ENCODE assay signal across 22 mouse cellular contexts in genomic region chr14:19836289-19836688, GRCm38 (mm10). TPM values are rescaled to one million over a fixed set of nuclear protein-coding genes. Genes with fewer than 3 reads are reported as not detected.
A peak's percentile ranks its signal among the peaks of the same experiment; 100 is the strongest.
DNase-seq lines count a peak whose midpoint lies in the region; ATAC-seq and TF ChIP-seq lines count a peak whose summit lies in the region.
"Had no signal": no experiment of that assay in that cellular context is flagged by ENCODE, and none has a peak within 500 bp of the region (broad histone marks: within the 10 kb centered on the region; RNA-seq: fewer than 3 reads in every experiment).

No protein-coding gene starts in this region.

- no peak for TF ChIP-seq CTCF in kidney, adult 2 months (conservative IDR thresholded peaks at IDR 0.05; ENCODE audit: insufficient read depth, insufficient read length, low read depth, low read length)
- TF ChIP-seq CTCF in brain, embryonic 14.5 days (IDR thresholded peaks at IDR 0.05; ENCODE audit: borderline replicate concordance, extremely low read depth, insufficient read depth, insufficient read length), result no peak

- H3K36me3 ChIP-seq in kidney, adult 2 months (ENCODE audit: control insufficient read depth, insufficient read depth, low read length), result no peaks in the 10 kb centered on the region
- no peaks in the 10 kb centered on the region for H3K36me3 ChIP-seq in kidney, embryonic 16.5 days (ENCODE audit: insufficient read depth, low read length)
- H3K36me3 ChIP-seq: heart, embryonic 10.5 days; heart, embryonic 13.5 days had no signal

- no peaks in the 10 kb centered on the region for H3K4me1 ChIP-seq in kidney, adult 2 months (ENCODE audit: control insufficient read depth, insufficient read depth, low read length)
- H3K4me1 ChIP-seq in kidney, embryonic 16.5 days (ENCODE audit: insufficient read depth, low read length), result 0 out of 2 replicates have a peak, but pooled peaks cover 2% of the 10 kb centered on the region
- H3K4me1 ChIP-seq: heart, embryonic 13.5 days had no signal

- no peaks in the 10 kb centered on the region for H3K9me3 ChIP-seq in kidney, embryonic 16.5 days (ENCODE audit: low read length)
- H3K9me3 ChIP-seq: heart, embryonic 10.5 days; heart, embryonic 13.5 days had no signal

- peak; percentile 40 for DNase-seq in kidney, adult 2 months
- DNase-seq in kidney, postnatal 25 days, result no peak
- no peak for DNase-seq in kidney, adult 11 months
- peak; percentile 15 for DNase-seq in brain, embryonic 14.5 days (ENCODE audit: low read depth)
- no peak for DNase-seq in spleen, postnatal 4 days (ENCODE audit: low spot score in 2 of 2)
- DNase-seq: adrenal gland, adult 8-10 months; adrenal gland, postnatal 25 days; cerebellum, adult 18-20 months; cerebellum, adult 9-10 months; cerebellum, postnatal 14 days; forebrain, postnatal 0 days; gastrocnemius, postnatal 25 days; heart, adult 2 months; heart, postnatal 14 days; heart, postnatal 4 days had no signal

- no peak overlapping the region for H3K4me2 ChIP-seq in kidney, embryonic 16.5 days (replicated peaks; ENCODE audit: low read depth, low read length)
- H3K4me2 ChIP-seq: heart, embryonic 13.5 days; hindbrain, embryonic 14.5 days had no signal

- peak; percentile 66; the same call in 1 of the 2 replicates for ATAC-seq in kidney, embryonic 16.5 days (ENCODE audit: low FRiP score, low TSS enrichment)
- ATAC-seq: activated CD4-positive, CD25-positive, alpha-beta regulatory T cell, adult 4 months; forebrain, postnatal 0 days; hindbrain, postnatal 0 days; inflammation-experienced regulatory T-cells, adult 6 months had no signal

- no peaks in the 10 kb centered on the region for H3K27me3 ChIP-seq in kidney, adult 2 months (replicated peaks; ENCODE audit: control insufficient read depth, insufficient read depth, low read length)
- H3K27me3 ChIP-seq in kidney, embryonic 16.5 days (ENCODE audit: insufficient read depth, low read length), result no peaks in the 10 kb centered on the region

- H3K4me3 ChIP-seq in kidney, adult 2 months (ENCODE audit: insufficient read depth, low read depth, low read length), result no peak overlapping the region
- no peak overlapping the region for H3K4me3 ChIP-seq in kidney, embryonic 16.5 days (ENCODE audit: low read length)
- H3K4me3 ChIP-seq: heart, adult 2 months; heart, embryonic 10.5 days; heart, embryonic 13.5 days had no signal

- H3K27ac ChIP-seq in kidney, adult 2 months (ENCODE audit: insufficient read depth, low read depth, low read length), result no peak overlapping the region
- no peak overlapping the region for H3K27ac ChIP-seq in kidney, embryonic 16.5 days (ENCODE audit: low read length)
- H3K27ac ChIP-seq: heart, adult 2 months; heart, embryonic 10.5 days; heart, embryonic 13.5 days; hindbrain, embryonic 14.5 days; hindbrain, postnatal 0 days had no signal

- 41% methylated on average over 3 of the region's 3 CpGs for WGBS in kidney, adult 2 months
- WGBS in kidney, embryonic 16.5 days, result 77% methylated on average over 3 of the region's 3 CpGs

- H3K9ac ChIP-seq in kidney, embryonic 16.5 days (replicated peaks; ENCODE audit: low read length), result no peak overlapping the region
- H3K9ac ChIP-seq: forebrain, postnatal 0 days; heart, embryonic 13.5 days; hindbrain, embryonic 14.5 days had no signal

- TF ChIP-seq POLR2A in kidney, adult 2 months (IDR thresholded peaks at IDR 0.05; ENCODE audit: low read depth, low read length), result no peak
- TF ChIP-seq POLR2A in brain, embryonic 14.5 days (IDR thresholded peaks at IDR 0.05; ENCODE audit: borderline replicate concordance, extremely low read depth, insufficient read depth, insufficient read length, poor library complexity, severe bottlenecking), result no peak

RNA-seq across cellular contexts. Expression of gene Rtraf, which starts 12.7 kb away (rescaled TPM):
- polyA plus RNA-seq in kidney, adult 2 months (2012; rRNA removed), result 37.9 and 47.3 TPM in 2 replicates
- polyA plus RNA-seq in kidney, embryonic 16.5 days (2015; fragmentation: Nextera tagmentation; extraction: Ambion mirVana), result 193 and 195 TPM in 2 replicates
- polyA plus RNA-seq in brain, embryonic 14.5 days (2012; rRNA removed), result 98.2 and 107 TPM in 2 replicates

Comparison
In these comparisons a context has a peak if more than half of its experiments do, and no peak if none do; other contexts are left out.
1. DNase-seq: peak in kidney, adult 2 months (single experiment) and brain, embryonic 14.5 days (single experiment); none in kidney, postnatal 25 days (0 of 2), kidney, adult 11 months (single experiment) and spleen, postnatal 4 days (0 of 2).